Mouse (Mus musculus): ENCODE measurements around the gene Ryr2.

- no peak for TF ChIP-seq CTCF (IDR thresholded peaks at IDR 0.05; ENCODE audit: low read depth)
- no peak for TF ChIP-seq EP300 (IDR thresholded peaks at IDR 0.05; ENCODE audit: low read depth)
Observed at GRCm38 (mm10) chr13:11977606-11978005, 129.1 kb downstream of the Ryr2 start.
